Mouse (Mus musculus) limb, embryonic 11.5 days (tissue): Measurements from ENCODE around the gene Zic5. TPM values are rescaled to one million over a fixed set of nuclear protein-coding genes. Genes with fewer than 3 reads are reported as not detected.

Experiments
- ATAC-seq: fragments of 200-750 bp; cut with Nextera tagmentation; 2 replicates; pipeline ENCODE4 v1.8.0; 2017; ENCODE audit warnings: low read depth; ENCODE audit not compliant: insufficient number of reproducible peaks, low FRiP score, low TSS enrichment
- DNase-seq: peaks from one replicate; pipeline ENCODE4 v3.0.0-alpha.2; 2015; ENCODE audit warnings: low spot score
- H3K27ac ChIP-seq: fragments of 300-500 bp; sonication (generic); replicated peaks from 2 replicates; pipeline ENCODE4 v1.5.1; 2014; ENCODE audit warnings: low read depth, mild to moderate bottlenecking, low read length
- H3K27me3 ChIP-seq: fragments of 300-500 bp; sonication (generic); 2 replicates; pipeline ENCODE4 v1.6.1; 2014; ENCODE audit warnings: mild to moderate bottlenecking, low read length, mixed read lengths; ENCODE audit not compliant: control insufficient read depth, insufficient read depth
- H3K36me3 ChIP-seq: fragments of 300-500 bp; sonication (generic); 2 replicates; pipeline ENCODE4 v1.6.1; 2014; ENCODE audit warnings: mild to moderate bottlenecking, low read length, moderate library complexity, mixed read lengths; ENCODE audit not compliant: control insufficient read depth, insufficient read depth
- H3K4me1 ChIP-seq: fragments of 300-500 bp; sonication (generic); 2 replicates; pipeline ENCODE4 v1.6.1; 2014; ENCODE audit warnings: low read length, mixed read lengths; ENCODE audit not compliant: control insufficient read depth, insufficient read depth
- H3K4me2 ChIP-seq: fragments of 300-500 bp; sonication (generic); 2 replicates; pipeline ENCODE4 v1.6.1; 2014; ENCODE audit warnings: low read depth, mild to moderate bottlenecking, moderate library complexity; ENCODE audit not compliant: severe bottlenecking
- H3K4me3 ChIP-seq: fragments of 300-500 bp; sonication (generic); 2 replicates; pipeline ENCODE4 v1.5.1; 2014; ENCODE audit warnings: low read depth, low read length
- H3K9ac ChIP-seq: fragments of 300-500 bp; sonication (generic); 2 replicates; pipeline ENCODE4 v1.6.1; 2014; ENCODE audit warnings: mild to moderate bottlenecking, low read length
- H3K9me3 ChIP-seq: fragments of 300-500 bp; sonication (generic); 2 replicates; pipeline ENCODE4 v1.6.1; 2016; ENCODE audit warnings: low read length; ENCODE audit not compliant: control insufficient read depth
- WGBS: fragments of 180-500 bp; shearing (Covaris S2); extraction: QIAGEN DNeasy Blood & Tissue Kit; methylation state at CpG from one replicate; pipeline ENCODE4 v1.1.7; 2014; 5-methylcytosine and 5-hydroxymethylcytosine counted together
- polyA plus RNA-seq: library from polyadenylated mRNA; unstranded; fragments of >200 nt; fragmentation: Nextera tagmentation; extraction: Ambion mirVana; gene quantifications from 2 replicates; pipeline ENCODE4 v1.2.1, GENCODE M21; 2014

The Zic5 gene
- polyA plus RNA-seq, 1 experiment from 2014 or later, result 11.3 TPM

DNA sequence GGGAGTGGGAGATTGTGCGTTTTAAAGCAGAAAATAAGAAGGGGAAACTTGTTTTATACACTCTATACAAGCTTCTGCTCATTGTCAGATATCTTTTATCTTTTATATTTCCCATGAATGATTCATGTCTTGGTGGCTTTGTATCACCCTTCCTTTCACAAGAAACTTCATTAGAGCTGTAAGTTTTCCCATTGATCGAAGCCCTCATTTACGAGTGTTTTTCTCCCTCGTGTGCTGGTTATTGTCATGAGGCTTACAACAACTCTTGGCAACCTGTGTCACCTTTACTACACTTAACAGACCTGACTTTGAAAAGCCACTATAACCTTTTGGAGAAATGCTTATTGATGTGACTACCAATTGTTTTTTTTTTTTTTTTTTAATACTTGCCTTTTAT, 9.9 kb downstream of the Zic5 start:
- no peak overlapping the region for H3K27ac ChIP-seq
- H3K9ac ChIP-seq, result no peak overlapping the region
- no peak overlapping the region for H3K4me3 ChIP-seq
- H3K4me1 ChIP-seq, result peaks cover 24% of the 10 kb centered on the region
- no peaks in the 10 kb centered on the region for H3K9me3 ChIP-seq
- DNase-seq (no peak), ATAC-seq (no peak)
- no peaks in the 10 kb centered on the region for H3K36me3 ChIP-seq
- H3K4me2 ChIP-seq, result no peak overlapping the region
- 56% methylated on average over 4 of the region's 4 CpGs for WGBS
- H3K27me3 ChIP-seq, result 0 out of 2 replicates have a peak, but pooled peaks cover 6% of the 10 kb centered on the region

DNA sequence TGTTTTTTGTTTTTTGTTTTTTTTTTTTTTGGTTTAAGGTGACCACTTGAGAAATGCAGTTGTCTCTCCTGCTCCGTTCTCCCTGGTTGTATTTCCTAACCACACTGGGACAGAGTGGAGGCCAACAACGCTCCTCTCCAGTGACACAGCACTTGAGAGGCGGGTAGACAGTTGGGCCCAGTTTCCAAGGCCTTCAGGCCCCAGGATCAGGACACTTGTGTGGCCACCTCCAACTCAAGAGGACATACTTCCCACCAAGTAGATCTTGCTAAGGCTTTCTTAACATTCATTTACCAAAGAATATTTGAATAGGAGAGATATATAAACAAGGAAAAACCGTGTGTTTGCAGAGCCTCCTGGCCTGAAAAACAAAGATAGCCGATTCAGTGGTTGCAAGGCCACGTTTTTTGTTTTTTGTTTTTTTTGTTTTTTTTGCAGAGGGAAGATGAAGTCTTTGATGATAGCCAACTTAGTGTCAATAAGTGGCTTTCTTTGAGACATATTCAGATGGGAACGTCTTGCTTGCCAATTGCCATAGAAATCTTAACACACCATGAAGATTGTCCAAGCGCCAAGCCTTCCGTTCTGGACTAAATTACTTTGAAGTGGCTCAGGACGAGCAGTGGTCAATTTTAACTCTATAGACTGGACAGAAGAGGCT, 10.4 kb downstream of the Zic5 start:
- H3K27ac ChIP-seq, result no peak overlapping the region
- H3K4me3 ChIP-seq, result no peak overlapping the region
- no peak for DNase-seq
- H3K9ac ChIP-seq, result no peak overlapping the region
- H3K4me1 ChIP-seq, result peaks cover 30% of the 10 kb centered on the region
- ATAC-seq, result no peak
- WGBS, result 68% methylated on average over 10 of the region's 10 CpGs
- no peak overlapping the region for H3K4me2 ChIP-seq
- 0 out of 2 replicates have a peak, but pooled peaks cover 6% of the 10 kb centered on the region for H3K27me3 ChIP-seq
- no peaks in the 10 kb centered on the region for H3K36me3 ChIP-seq
- H3K9me3 ChIP-seq, result no peaks in the 10 kb centered on the region

DNA sequence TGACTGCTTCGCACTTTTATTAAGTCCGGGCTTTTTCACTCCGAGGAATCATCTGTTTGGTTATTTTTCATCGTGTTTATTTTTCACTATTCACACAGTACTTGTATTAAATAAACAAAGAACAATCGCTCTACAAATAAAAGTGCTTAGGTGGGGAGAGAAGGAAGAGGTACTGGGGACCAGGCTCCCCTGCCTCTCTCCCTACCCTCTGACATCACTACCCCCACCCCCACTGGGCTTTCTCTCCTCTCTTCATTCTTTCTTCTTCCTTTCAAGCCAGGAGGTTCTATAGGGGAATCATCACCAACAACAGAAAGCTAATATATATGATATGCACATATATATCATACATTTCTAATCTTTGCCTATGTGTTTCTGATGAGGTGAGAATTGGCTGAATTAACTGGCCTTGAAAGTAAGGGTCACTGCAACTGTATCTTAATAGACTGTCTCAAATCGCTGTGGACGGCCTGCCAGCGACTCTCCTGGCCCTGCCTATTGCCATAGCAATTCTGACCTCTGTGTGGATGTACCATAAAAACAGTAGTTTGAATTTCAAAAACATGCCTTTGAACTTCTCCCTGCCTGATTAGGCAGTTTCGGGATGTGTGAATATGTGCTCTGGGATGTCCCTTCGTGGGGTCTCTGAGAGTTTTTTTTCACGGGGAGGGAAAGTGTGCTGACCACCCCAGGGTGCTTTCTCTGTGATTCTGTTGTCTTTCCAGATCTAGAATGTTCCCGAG, 11.3 kb downstream of the Zic5 start:
- WGBS, result 9% methylated on average over 12 of the region's 12 CpGs
- no peak for ATAC-seq

DNA sequence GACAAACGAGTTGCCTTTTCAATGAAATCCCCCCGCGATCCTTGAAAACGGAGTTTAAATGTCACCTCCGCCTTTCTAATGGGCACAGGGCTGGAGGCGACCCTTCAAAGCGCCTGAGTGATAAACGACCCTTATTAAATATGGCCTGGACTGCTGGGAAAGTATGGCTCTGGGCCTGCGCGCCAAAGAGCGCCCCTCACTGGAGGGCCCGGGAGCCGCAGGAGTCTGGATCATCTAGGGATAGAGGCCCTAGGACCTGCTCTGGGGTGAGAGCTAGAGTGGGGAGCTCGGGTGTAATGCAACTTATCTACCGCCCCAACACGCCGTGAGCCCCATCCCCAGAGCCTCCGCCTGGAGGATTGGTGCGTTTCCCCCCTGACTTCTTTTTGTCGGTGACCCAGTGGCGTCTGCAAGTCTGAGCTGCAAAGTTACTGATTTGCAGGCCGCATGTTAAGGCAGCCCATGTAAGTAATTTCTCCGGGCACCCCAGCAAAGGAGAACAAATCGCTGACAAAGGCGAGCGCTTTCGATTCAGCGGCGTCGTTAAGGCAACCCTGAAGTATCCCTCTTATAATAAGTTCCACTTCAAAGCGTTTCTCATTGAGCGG, 12.0 kb downstream of the Zic5 start:
- Histone ChIP-seq H3K9me3 (no peaks in the 10 kb centered on the region), H3K36me3 (no peaks in the 10 kb centered on the region), H3K27me3 (0 out of 2 replicates have a peak, but pooled peaks cover 6% of the 10 kb centered on the region), H3K4me2 (peak overlapping the region; percentile 49), H3K9ac (peak overlapping the region; percentile 9; the same call in 1 of the 2 replicates), H3K4me3 (0 out of 2 replicates have a peak overlapping the region, but pooled peaks have one; percentile 2), H3K27ac (peak overlapping the region; percentile 56), H3K4me1 (peaks cover 29% of the 10 kb centered on the region)
- ATAC-seq (peak; percentile 78), DNase-seq (peak; percentile 85)
- 2% methylated on average over 32 of the region's 32 CpGs for WGBS

More for the DNA sequence above, 11.3 kb downstream of the Zic5 start:
- Histone ChIP-seq H3K9me3 (no peaks in the 10 kb centered on the region), H3K4me2 (peak overlapping the region; percentile 49; the same call in 1 of the 2 replicates), H3K27ac (no peak overlapping the region; the same call in 1 of the 2 replicates), H3K36me3 (no peaks in the 10 kb centered on the region), H3K9ac (no peak overlapping the region), H3K4me3 (no peak overlapping the region), H3K4me1 (peaks cover 29% of the 10 kb centered on the region), H3K27me3 (0 out of 2 replicates have a peak, but pooled peaks cover 6% of the 10 kb centered on the region)
- no peak for DNase-seq

DNA sequence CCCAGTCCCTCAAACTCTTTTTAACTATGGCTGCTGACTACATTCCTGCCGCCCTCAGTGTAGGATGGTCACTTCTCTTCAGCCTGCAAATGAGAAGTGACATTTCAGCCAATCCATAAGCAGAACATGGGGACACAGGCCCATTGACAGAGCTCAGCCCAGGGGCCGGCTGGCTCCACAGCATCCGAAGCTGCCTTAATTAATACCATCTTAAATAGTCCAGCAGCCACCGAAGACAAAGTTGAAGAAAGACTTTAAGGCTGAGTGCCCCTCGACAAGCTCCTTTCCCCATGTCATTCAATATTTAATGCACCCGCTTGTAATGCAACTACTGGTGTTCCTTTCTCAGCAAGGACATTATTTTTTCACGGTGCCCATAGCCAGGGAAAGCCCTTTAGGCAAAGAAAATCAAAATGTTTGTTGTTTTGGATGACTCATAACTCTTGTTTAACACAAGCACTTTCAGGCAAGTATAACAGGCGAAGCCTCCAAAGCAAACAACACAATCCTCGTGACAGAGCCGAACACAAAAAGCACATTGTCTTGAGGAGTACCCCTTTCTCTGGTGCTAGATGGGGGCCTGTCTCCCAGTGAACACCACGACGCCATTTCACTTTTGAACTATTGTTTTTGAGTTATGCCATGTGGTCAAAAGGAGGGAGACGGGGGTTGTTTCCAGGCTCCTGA, 12.6 kb downstream of the Zic5 start:
- no peaks in the 10 kb centered on the region for H3K36me3 ChIP-seq
- H3K4me1 ChIP-seq, result peaks cover 29% of the 10 kb centered on the region
- H3K27me3 ChIP-seq, result 0 out of 2 replicates have a peak, but pooled peaks cover 6% of the 10 kb centered on the region
- H3K9me3 ChIP-seq, result no peaks in the 10 kb centered on the region
- 0 out of 2 replicates have a peak overlapping the region, but pooled peaks have one; percentile 16 for H3K27ac ChIP-seq
- peak; percentile 40; the same call in 1 of the 2 replicates for ATAC-seq
- H3K9ac ChIP-seq, result no peak overlapping the region
- peak overlapping the region; percentile 49; the same call in 1 of the 2 replicates for H3K4me2 ChIP-seq
- H3K4me3 ChIP-seq, result no peak overlapping the region
- 15% methylated on average over 13 of the region's 13 CpGs for WGBS
- DNase-seq, result peak; percentile 47

DNA sequence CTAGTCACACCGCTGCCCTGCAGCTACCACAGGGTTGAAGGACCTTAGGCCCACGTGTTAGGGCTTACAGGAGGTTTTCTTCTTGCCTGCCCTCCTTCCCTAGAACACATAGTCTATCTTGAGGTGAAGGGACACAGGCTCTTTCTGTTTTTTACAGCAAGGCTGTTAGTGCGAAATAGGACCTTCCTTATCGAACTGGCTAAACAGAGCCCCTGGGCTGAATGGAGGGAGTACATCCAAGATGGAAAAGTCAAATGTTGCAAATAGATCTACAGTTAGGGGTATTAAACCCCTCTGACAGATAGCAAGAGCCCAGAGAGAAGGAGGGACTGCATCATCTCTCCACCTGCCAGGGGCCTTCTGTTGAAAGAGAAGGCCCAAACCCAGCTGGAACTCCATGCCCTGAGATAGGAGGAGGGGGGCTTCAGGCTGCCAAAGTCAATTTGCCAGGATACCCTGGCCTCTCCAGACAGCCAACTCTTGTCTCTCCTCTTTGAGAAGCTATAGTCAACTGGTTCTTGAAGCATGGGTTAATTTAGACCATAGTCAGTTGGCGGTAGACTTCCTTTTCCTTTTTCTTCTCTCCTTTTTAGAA, 13.8 kb downstream of the Zic5 start:
- peak overlapping the region; percentile 94; the same call in 1 of the 2 replicates for H3K4me2 ChIP-seq
- no peak for DNase-seq
- no peaks in the 10 kb centered on the region for H3K36me3 ChIP-seq
- 60% methylated on average over 5 of the region's 5 CpGs for WGBS
- ATAC-seq, result no peak
- 0 out of 2 replicates have a peak, but pooled peaks cover 6% of the 10 kb centered on the region for H3K27me3 ChIP-seq
- no peaks in the 10 kb centered on the region for H3K9me3 ChIP-seq
- H3K9ac ChIP-seq, result no peak overlapping the region
- peaks cover 29% of the 10 kb centered on the region for H3K4me1 ChIP-seq
- no peak overlapping the region for H3K4me3 ChIP-seq
- no peak overlapping the region for H3K27ac ChIP-seq

DNA sequence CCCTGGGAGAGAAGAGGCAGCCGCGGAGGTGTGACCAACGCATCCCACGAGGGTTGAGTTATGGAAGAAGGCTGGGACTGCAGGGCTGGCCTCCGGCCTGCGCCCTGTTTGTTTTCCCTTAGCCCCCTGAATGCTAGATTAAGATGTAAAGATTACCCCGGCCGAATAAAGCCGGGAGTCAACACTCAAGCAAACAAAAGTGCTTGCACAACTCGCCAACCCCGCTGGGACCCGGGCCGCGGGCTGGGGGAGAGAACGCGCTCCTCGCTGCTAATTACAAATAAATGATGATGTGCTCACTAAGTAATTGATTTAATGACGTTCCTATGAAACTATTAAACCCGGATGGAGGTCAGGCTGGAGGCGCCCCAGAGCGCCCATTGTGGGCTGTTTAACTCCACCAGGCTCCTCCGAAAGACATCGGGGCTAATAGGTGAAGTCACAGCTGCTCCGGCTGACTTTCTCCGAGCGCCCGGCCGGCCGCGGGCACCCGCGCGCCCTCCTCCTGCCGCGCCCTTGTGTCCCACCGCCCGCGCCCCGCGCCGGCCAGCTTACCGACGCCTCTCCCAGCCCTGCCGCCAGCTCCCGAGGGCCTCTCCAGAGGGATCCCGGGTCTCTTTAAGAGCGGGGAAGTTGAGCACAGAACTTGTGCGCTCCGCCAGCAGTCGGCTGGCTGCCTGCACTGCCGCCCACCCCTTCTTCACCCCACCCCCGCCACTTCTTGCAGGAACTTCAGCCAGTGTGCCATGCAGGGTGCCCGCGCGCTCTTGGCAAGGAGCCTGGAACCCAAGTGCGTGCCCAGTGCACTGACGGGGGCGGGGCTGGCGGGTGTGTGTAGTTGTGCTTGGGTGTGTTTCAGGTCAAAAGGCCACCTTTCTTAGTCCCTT, 14.7 kb downstream of the Zic5 start, which contains the start of gene Gm5089:
Gm5089 (minus strand) TSS at position 620 of the 887 bp plus-strand sequence.
- under 1% methylated on average over 54 of the region's 59 CpGs for WGBS

More for the DNA sequence above, 14.7 kb downstream of the Zic5 start, which contains the start of gene Gm5089:
- H3K4me3 ChIP-seq, result peak within 1 kb of the TSS; percentile 48
- H3K27me3 ChIP-seq, result 0 out of 2 replicates have a peak, but pooled peaks cover 6% of the 10 kb centered on the region
- H3K9ac ChIP-seq, result peak within 1 kb of the TSS; percentile 82
- no peaks in the 10 kb centered on the region for H3K9me3 ChIP-seq
- DNase-seq (peak; percentile 69), ATAC-seq (no peak)
- H3K4me2 ChIP-seq, result peak within 1 kb of the TSS; percentile 94
- H3K36me3 ChIP-seq, result no peaks in the 10 kb centered on the region
- peaks cover 29% of the 10 kb centered on the region for H3K4me1 ChIP-seq
- 0 out of 2 replicates have a peak within 1 kb of the TSS, but pooled peaks have one; percentile 55 for H3K27ac ChIP-seq
